Mouse (Mus musculus): ENCODE results near the gene Ip6k2. TPM values are rescaled to one million over a fixed set of nuclear protein-coding genes. Genes with fewer than 3 reads are reported as not detected.

Gene Ip6k2
- 100 to 1,000 TPM in 3 of 4 experiments, 10 to 100 TPM in 1; 93.0 to 156 (median 128) TPM for total RNA-seq (2022)

GRCm38 (mm10) chr9:108783548-108784463, at the start of gene Ip6k2:
Gene Ip6k2 (plus strand): TSS chr9:108783796.
- peak; percentile 98 for DNase-seq

DNA sequence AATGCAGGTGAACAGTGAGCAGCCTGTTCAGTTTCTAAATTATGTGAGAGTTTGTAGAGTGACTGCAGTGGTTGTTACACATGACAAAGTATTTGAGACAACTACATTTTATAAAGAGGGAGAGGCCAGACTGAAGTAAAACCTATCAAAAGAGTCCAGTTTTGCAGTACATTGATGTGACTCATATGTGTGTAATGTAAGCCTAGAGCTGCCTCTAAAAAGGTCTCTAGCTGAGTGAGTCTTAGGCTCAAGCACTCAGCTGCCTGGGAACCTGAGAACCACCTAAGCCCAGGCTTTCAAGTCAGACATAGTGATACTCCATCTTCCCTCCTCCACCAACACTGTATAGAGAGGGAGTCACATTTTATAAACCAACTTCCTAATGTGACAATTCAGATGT, 49.0 kb upstream of the Ip6k2 start:
- DNase-seq, result no peak

- DNase-seq, result no peak
These were observed 44.4 kb upstream of the Ip6k2 start for GRCm38 (mm10) chr9:108739239-108739638.

DNA sequence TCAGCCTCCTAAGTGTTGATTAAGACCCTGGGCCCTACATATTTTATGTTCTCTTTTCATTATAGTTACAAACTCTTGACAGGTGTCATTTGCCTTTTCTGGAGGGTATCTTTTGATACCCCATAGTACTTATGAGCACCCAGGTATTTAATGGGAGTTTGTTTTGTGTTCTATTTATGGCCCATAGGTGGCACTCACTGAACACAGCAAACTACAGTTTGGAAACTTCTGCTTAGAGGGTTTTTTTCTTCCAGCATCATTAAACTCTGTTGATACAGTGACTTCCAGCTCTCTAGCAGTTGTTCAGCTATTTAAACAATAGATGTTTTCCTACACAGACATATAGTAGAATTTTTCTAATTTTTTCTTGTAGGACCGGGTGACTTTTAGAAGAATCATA, 43.5 kb upstream of the Ip6k2 start:
- DNase-seq, result no peak

GRCm38 (mm10) chr9:108742048-108742447, 41.5 kb upstream of the Ip6k2 start:
- no peak for DNase-seq

DNA sequence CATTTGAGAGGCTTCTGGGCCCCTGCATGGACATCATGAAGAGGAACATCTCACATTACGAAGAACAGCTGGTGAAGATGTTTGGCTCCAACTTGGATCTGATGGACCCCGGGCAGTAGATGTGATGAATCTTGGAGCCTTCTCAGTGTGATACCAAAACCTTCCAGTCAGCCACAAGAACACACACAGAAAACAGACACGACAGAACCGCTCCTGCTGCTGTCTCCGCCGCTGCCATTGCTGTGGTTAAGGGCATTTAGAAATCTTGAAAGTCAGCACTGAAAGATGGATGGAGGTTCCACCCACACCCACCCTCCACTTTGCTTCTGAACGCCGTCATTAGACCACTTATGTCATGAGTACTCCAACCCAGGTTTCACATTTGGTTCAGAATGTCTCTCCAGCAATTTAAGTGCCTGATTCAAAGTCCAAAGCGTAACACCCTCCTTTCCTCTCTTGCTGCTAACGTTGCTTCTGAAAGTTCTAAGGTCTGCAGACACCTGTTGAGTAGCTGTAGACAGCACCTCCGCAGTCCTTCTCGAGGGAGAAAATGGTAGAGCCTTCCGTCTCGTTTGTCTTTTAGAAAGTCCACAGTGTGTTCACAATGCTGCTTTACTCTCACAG, 36.6 kb upstream of the Ip6k2 start:
- DNase-seq, result no peak

GRCm38 (mm10) chr9:108747694-108748093, 35.9 kb upstream of the Ip6k2 start:
- no peak for DNase-seq

DNA sequence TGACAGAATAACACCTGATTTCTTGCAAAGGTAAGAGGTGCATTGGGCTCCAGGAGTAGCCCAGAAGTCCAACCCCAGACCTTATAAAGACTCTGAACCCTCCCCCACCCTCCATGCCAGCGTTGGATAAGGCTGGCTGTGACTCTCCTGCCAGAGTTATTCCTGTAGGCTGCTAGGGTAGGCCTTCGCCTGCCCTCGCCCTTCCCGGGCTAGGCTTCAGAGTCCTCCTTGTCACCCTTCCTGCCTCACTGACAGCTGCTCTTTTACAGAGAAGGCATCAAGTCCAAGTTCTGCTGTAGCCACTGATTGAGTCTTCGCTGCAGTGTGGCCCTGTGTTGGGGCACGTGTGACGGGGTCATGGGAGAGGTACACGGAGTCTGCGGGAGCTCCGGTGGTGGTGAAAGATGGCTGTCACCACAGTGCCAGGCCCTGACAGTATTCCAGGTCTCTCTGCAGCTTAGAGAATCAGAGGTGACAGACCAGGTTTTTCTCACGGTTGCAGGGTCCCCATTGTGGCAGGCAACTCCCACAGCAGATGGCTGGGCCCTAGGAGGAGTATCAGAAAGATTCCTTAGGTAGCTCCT, 34.9 kb upstream of the Ip6k2 start:
- DNase-seq, result no peak

DNA sequence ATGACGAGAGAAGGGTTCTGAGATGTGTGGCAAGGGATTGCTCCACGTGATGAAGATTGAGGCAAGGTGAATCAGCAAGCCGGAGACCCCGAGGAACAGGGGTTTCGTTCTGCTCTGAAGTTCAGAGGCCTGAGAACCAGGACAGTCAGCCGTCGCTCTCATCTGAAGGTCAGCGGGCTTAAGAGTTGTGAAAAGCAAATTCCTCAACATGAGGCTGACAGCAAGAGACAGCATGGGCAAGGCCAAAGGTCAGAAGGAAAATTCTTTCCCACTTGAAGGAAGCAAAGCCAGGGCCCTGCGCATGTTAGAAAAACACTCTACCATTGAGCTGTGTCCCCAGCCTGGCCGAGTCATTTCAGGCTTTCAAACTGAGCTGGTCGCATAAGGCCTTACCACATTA, 33.0 kb upstream of the Ip6k2 start:
- no peak for DNase-seq

GRCm38 (mm10) chr9:108752142-108752920, 31.3 kb upstream of the Ip6k2 start:
- no peak for DNase-seq

- DNase-seq, result peak; percentile 38
These were observed 30.3 kb upstream of the Ip6k2 start for GRCm38 (mm10) chr9:108753326-108753725.

- DNase-seq, result no peak
These were observed 29.6 kb upstream of the Ip6k2 start for GRCm38 (mm10) chr9:108753976-108754375.

DNA sequence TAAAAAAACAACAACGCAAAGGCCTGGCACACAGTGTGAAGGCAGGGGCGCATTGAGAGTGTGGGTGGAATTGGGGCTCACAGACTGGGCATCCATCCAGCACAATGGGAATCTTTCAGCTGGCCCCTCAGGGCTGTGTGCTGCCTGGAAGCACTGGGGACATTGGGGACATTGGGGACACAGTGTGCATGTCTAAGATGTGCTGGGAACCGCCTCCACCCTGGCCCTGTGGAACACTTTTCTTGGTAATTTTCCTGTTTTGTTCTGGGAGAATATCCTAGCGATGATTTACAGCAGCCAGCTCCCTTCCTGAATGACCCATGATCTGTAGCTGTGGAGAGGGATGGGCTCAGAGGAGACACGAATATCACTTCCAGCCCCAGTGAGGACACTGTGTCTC, 29.2 kb upstream of the Ip6k2 start:
- DNase-seq, result no peak

- DNase-seq, result no peak
These were observed 26.2 kb upstream of the Ip6k2 start for GRCm38 (mm10) chr9:108757406-108757805.

DNA sequence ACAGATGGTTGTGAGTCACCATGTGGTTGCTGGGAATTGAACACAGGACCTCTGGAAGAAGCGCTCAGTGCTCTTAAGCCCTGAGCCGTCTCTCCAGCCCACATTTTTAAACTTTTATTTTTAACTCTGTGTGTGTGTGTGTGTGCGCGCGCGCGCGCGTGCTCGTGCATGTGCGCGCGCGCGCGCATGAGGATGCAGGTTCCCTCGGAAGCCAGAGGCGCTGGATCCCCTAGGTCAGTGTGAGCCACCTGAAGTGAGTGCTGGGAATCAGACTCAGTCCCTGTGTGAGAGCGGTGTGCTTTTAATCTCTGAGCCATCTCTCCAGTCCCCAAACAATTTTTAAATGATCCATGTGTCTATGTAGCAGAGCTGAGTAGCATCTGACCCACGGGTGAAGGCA, 24.5 kb upstream of the Ip6k2 start:
- no peak for DNase-seq

- DNase-seq, result no peak
These were observed 23.8 kb upstream of the Ip6k2 start for GRCm38 (mm10) chr9:108759805-108760204.

GRCm38 (mm10) chr9:108761561-108761960, 22.0 kb upstream of the Ip6k2 start:
- no peak for DNase-seq

- DNase-seq, result no peak
These were observed 18.6 kb upstream of the Ip6k2 start for GRCm38 (mm10) chr9:108764971-108765370.

GRCm38 (mm10) chr9:108776614-108777013, 7.0 kb upstream of the Ip6k2 start:
- no peak for DNase-seq

DNA sequence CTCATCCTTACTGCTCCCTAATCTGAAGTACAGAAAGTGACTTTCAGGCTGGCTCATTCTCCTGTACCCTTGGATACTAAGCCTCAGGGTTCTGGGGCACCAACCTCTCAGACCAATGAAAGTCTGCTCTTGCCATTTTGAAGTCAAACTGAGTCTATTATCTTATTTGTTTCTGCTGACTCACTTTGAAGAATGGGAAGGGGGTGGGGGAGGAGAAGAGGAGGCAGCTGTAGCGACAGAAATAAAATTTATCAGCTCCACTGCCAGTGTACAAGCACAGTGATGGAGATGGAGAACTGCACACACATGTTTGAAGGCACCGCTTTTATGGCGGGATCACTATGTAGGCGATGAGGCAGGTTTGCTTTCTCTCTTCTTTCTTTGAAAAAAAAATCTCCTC, 6.3 kb upstream of the Ip6k2 start:
- DNase-seq, result no peak

- no peak for DNase-seq
These were observed 2.6 kb upstream of the Ip6k2 start for GRCm38 (mm10) chr9:108780959-108781358.

GRCm38 (mm10) chr9:108781891-108782290, 1.7 kb upstream of the Ip6k2 start:
- no peak for DNase-seq

Data from adrenal gland, adult 8-10 months (tissue).